Mouse (Mus musculus) forelimb bud, embryonic 11.5 days (tissue): ENCODE measurements around the gene Cfdp1.

Experiments used
- DNase-seq: peaks from one replicate; pipeline ENCODE4 v3.0.0-alpha.2; 2012; ENCODE audit warnings: low read depth, low spot score

Cfdp1 gene

DNA sequence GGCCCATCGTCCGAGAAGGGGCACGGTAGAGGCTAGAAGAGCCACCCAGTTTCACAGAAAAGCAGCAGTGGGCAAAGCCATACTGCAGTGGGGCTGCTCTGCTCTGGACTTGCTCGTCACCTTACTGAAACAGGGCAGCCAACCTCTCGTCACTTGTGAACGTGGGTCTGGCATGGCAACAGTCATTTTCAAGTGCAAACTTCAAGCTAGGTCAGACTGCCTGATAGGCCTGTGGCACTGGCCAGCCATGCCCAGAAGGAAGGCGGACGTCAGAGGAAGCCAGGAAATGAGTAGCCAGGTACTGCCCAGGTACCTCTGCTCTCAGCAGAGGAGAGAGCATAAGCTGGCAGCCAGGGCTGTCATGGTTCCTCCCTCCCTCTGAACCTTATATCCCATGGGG lies 113.1 kb downstream of the Cfdp1 start:
- no peak for DNase-seq

DNA sequence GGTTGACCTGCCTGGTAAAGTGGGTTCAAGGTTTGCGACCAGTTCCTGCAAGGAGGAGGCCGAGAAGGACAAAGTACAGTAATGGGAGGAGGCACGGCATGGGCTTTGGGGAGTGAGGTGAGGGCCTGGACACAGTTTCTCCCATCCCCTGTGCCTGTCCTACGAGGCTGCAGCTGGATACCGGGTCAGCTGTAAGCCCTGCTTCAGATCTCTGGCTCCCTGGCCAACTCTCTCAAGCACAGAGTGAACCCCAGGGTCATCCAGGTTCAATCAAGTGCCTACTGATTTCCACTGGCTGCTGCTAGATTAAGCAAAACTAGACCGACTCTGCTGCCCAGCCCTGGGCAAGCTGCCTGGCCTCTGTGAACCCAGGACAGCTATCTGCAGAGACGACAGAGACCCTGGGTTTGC lies 113.8 kb downstream of the Cfdp1 start:
- DNase-seq: no peak

DNA sequence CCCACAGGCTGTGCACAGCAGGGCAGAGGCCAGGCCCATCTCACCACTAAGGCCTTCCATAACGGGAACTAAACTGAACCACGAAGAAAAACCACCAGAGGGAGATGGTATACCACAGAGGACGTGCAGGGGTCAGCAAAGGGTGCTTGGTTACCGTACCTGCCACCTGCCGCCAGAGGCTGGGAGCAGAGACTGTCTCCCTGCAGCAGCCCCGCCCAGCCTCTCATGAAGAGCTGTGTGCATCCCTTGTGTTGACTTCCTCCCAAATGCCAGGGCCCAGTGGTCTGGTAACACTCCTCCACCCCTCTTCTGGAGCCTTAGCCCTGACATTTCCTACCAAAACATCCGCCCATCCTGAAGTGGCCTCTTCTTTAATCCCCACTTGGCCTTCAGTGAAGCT lies 114.5 kb downstream of the Cfdp1 start:
- DNase-seq: no peak

DNA sequence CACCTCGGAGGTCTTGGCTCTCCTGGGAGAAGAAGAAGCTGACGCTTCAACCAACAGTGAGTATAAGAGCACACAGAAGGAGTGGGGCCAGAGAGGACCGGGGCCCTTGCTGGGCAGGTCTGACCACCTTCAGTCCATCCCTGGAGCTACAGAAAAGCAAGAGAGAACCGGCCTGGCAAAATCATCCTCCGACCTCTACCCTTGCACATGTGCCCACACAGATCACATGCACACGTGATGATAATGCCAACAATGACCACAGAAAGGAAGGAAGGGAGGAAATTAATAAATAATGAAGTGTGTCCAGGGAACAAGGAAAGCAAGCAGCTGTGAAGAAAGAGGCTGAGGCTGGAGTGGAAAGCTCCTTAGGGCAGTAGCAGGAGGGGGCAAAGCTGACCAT lies 115.2 kb downstream of the Cfdp1 start:
- DNase-seq: no peak

DNA sequence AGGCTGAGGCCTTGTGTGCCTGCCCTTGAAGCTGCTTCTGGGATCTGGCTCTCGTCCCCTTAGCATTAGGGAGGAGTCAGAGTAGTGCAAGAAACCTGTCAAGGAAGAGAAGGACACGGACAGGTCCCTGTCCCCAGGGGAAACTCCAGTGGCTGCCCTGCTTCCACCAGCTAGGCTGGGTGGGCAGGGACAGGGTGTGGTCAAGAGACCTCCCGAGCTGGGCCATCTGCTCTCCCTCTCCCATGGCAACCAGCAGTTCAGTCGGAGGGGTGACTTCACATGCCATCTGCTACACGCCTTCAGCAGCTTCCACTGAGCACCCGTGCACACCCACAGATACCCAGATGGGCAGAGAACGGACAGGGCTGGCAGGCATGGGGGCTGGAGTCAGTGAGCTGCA lies 117.8 kb downstream of the Cfdp1 start:
- DNase-seq: no peak

DNA sequence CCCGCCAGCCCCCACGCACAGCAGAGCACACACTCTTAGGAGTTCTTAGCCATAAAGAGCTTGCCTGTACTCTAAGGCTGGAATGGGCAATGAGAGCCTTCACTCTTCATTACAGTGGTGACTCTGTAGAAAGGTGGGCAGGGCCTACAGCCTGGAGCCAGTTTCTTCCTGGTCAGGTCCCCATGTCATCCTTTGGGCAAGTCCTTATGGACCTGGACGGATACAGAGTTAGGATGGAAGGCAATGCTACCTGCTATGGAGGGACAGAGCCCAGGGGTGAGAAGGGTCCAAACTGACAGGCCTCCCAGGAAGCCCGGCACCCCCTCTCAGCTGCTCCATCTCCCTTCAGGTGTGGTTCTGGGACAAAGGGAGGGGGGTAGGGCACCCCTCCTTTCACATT lies 118.3 kb downstream of the Cfdp1 start:
- no peak for DNase-seq

DNA sequence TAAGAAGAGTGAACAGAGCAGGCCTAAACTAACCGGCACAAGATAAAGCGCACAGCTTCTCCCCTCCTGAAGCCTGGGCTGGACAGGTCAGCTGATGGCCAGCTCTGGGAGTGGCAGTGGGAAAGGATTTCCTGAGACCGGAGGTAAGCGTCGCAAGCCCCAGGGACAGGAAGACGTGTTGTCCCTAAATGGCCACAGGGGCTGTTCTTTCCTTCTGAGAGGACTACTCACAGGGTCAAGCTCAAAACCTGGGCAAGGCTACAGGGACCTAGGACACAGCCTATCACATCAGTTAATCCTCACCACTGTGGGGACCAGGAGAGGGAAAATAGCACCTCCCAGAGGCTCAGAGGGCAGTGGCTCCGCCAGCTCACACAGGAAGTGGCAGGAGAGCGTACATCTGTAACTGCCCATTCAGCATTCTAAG lies 118.7 kb downstream of the Cfdp1 start:
- no peak for DNase-seq

DNA sequence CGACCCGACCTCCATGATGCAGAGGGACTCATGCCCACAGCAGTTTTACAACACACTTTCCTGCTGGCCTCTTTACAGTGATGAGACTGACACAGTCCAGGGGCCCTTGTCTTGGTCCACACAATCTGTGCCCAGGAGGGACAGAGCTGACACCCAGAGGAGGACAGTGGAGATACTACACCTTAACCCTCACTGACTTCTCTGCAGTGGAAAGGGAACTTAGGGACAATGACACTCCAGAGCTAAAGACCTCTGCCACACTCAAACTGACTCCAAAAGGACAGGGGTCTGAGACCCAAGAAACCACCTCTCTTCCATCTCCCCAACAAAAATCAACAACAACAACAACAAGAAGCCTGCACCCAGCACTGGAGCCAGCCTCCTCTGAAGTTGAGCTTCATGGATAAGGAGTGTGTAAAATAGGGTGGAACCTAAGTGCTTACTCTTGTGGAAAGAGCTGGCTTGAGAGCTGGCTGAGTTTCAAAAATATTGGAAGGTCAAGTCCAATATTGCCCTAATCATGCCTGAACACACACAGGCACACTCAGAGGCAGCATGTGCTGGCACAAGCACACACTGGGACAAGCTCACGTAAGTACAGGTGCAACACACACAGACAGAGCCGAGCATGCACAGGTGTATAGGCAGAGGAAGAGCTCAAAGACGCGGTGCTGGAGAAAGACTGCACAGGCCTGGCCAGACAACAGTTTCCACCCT lies 119.7 kb downstream of the Cfdp1 start:
- no peak for DNase-seq

DNA sequence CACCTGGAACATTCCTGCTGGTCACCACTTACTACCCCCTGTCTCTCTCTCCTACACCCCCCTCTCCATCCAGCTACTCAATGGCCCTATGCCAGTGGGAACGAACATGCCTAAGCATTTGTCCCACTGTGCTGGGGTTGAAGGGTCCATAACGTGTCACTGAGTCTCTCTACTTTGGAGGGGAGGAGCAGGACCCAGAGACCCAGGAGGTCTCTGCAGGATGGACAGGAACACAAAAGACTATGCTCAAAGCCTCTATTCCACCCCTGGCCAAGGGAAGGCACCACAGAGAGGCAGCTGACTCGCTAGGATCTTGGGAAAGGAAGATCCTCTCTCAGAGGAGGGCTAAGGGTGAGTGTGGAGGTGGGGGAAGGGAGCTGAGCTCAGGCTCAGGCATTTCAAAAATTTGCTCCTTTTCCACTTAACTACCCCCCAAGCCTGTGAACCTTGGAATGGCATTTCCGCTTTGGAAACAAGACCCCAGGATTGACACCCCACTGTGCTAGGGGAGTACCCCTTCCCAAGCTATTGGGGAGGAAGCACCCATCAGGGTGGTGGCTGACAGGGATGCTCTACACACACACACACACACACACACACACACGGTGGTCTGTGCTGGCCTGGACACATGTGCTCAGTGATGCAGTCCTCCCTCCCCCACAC lies 120.4 kb downstream of the Cfdp1 start:
- peak; percentile 72 for DNase-seq

DNA sequence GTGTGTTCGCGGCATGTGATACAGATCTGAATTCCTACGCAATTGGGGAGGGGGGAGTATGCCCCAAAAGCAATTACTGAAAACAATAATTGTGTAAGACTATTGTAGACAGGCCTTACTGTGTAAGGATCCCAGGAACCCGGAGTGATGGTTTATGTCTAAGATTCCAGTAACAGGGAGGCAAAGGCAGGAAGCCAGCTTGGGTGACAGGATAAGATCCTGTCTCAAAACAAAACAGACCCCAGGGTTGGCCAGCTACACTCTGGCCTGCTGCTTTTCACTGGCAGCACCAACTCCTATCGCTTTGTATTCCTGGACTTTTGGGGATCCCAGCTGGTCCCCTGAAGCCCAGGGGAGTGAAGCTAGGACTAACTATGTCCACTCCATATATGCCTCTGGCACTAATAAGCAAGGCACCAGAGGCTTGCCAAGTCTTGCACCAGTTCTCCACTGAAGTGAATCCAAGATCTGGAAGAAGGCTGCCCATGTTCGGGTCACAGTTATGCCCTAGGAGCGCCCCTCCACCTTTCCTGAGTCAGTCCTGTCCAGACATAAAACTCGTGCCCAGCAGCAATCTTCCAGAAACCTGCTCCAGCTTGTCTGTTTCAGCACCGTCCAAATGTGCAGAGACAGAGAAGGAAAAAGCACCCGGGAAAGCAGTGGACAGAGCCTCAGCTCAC lies 121.5 kb downstream of the Cfdp1 start:
- DNase-seq: no peak

DNA sequence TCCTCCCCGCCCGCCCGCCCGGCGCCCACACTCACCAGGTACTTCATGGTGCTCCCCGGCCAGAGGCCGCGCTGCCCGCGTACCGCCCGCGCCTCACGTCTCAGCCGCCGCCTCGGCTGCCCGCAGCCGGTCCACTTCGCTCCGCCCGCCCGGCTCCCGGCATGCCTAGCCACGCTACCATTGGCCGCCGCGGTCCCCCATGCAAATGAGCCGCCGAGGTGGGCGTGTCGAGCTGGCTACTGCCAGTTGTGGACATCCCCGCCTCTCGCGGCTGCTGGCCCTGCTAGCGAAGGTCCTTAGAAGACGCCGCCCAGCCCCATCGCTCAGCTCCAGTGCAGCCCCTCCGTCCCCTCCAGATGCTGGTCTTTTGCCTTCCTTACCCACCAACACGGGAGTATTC lies 122.1 kb downstream of the Cfdp1 start:
- peak; percentile 90 for DNase-seq

DNA sequence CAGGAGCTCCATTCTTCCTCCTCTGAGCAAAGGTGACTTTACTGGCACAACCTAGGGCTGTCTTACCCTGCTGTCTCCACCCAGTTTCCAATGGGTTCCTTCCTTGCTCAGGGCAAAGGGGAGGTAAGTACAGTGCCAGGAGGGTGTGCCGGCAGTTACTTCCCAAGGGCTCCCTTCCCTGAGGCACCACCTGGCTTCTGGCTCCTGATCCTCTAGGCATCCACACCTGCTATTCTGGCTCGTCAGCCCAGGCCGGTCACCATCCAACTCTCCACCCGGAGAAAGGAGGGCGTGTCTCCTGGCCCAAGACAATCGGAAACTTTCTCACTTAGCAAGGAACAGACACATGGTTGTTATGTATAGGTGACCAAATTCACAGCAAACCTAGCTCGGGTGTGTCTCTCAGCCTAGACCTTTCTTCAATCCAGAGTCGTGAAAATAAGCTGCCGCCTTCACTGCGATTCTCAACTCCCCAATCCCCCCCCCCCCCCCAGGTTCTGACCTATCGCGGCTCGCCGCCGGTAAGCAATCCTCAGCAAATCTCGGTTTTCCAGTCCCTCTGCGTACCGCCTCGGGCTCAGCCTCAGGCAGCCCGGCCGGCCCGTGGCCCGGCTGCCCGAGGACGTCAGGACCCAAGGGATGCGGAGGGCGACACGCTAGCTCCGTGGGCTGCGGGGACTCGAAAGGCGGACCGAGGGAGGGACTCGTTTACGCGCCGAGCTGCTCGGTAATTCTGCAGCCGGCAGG lies 122.7 kb downstream of the Cfdp1 start:
- peak; percentile 40 for DNase-seq

DNA sequence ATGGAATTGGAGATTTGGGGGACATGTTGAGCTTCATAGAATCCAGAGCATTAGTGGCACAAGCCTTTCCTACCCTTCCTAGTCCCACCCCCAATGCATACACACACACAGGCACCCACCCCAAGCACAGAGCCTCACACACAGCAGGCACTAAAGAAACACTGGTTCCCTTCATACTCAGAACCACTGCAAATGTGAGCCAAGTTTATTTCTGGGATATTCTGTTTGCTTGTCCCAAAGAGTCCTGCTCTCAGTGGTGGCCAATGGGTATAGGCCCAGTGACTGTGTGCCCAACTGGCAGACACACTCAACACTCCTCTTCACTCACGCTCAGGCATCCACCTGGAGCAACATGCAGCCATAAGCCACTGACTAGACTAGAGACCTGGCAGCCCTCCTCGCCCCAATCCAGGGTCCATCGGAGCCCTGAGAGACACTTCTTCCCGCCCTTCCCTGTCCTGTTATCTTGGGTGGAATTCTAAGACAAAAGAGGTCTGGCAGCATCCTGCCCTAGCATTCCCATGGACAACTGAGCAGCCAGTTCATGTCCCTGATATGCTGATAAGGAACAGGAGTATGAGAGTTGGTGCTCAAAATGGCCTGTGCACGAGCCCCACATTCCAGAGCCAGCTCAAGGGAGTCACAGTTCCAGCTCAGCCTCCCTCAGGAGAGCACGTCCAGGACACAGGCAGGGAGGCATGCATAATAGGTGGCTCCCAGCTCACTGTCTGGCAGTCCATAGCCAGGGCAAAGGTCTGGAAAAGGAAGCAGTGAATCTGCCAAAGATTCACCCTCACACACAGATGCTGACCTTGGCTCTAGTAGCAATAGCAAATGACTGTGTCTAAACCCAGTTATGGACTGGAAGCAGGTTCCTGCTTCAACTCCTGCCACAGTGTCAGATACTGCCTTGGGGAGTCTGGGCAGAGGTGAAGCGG lies 124.6 kb downstream of the Cfdp1 start:
- DNase-seq: no peak

DNA sequence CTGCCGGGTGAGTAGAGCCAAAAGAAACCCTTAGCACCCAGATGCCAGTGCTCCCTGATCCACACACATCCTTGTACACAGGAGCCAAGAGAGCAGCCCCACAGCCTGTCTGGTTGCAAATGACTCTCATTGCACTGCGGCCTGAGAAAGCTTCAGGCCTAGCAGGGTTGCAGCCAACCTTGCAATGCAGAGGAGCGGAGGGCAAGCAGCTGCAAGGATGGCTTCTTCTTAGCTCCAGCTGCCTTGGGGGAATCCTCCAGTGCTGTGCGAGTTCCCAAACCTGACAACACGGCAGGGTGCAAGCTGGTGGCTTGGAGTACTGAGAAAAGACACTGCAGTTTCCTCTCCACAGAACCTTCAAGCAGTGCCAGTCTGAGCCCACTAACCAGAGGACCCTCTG lies 125.6 kb downstream of the Cfdp1 start:
- DNase-seq: no peak

DNA sequence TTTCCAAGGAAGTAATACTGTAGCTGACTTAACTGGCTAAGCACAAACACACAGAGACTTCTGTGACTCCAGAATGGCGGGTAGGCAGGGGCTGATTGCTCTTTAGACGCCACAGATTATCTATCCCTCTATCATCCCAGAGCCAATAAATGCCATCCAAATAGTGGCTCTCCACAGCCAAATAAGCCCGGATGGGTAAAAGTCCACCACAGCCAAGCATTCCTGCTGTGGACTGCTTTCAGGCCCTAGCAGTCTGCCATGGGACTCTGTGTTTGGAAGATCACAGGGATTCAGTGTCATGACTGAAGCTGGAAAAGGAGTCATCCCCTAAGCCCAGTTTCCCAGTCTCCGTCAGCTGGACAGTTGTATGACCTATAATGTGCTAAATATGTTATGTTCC lies 126.5 kb downstream of the Cfdp1 start:
- DNase-seq: no peak

DNA sequence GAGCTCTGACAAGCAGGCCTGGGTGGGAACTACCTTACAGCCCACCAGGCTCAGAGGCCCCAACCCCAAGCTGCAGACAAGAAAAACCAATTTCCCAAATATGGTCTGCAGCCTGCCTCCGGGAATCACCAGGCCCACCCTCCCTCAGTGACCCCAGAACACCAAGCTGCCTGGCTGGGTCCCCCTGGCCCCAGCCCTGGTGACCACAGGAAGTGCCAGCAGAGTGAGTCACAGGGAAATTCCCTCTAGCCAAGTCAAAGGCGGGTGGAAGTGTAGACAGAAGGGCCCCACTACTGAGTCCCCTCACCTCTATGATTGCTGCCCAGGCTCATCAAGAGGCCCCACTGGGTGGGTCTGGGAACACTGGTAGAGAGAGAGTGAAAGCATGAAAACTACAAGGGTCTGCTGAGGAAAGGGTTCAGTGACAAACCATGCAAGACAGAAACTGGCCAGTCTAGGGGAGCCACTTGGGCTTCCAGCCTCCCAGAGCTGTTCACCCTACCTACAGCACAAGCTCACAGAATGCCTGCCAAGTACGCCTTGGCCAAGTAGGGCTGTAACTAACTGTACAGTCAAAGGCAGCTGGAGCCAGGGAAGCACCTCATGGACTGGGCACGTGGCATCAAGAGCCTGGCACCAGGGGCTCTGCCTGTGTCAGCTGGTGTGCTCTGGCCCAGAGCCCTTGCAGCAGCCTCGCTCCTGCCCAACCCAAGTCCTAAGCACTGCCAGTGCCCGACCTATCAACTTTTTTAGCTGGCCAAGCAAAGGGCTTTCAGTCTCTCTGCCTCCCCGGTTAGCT lies 127.8 kb downstream of the Cfdp1 start:
- no peak for DNase-seq

DNA sequence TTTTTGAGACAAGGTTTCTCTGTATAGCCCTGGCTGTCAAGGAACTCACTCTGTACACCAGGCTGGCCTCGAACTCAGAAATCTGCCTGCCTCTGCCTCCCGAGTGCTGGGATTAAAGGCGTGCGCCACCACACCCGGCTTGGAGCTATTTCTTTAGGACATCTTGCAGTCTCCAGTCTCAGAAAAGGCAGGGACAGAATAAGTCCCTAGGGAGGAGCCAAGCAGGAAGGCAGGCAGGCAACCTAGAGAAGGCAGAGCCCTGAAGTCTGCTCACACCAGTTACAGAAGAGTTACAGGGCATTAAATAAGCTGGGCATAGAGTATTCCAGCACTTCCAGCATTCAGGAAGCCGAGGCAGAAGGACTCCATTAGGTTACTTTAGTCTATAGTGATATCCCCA lies 128.8 kb downstream of the Cfdp1 start:
- no peak for DNase-seq

DNA sequence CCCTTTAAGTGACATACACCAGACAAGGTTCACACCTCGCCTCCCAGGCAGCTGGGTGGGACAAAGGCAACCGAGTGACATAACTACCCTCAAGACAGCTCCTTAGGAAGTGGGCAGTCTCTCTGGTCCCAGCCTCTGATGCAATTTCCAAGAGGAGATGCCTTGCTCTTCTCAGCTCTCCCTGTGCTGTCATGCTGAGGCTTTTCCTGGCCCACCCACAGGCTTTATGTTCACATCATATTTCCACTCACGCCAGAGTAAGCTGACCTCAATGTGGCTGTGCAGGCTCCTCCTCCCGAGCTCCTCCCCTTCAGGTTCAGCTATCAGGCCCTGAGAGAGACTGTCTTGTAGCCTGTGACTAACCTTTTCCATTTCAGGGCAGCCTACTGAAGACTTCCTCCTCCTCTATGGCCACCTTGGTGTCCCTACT lies 134.0 kb downstream of the Cfdp1 start:
- no peak for DNase-seq

DNA sequence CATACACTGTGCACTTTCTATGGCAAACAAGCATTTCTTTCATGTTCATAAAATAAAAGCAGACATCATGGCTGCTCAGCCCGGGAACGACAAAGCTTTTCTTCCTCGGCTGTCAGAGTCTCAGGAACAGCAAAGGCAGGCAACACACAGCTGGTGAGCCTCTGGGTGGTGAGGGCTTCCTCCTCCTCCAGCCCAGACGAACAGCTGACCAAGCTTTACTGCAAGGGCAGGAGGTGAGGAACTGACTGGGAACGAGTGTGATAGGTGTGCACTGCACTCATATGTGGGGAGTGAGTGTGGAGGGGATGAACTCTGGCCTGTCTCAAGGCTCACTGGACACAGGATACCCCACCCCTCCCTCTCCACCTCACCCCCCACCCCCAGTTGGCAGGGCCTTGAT lies 135.2 kb downstream of the Cfdp1 start:
- DNase-seq: no peak
